Mouse (Mus musculus): ENCODE measurements at regions not wholly inside any gene's neighbourhood (a gene's known extent, or its start where the extent isn't known, plus 50 kb on each side); places are given as distances from the start of the nearest gene placed in this dataset.

GRCm38 (mm10) chr8:89516602-89517001, 472.6 kb upstream of the Sall1 start:
- no peak overlapping the region for H3K9ac ChIP-seq (ENCODE audit: low read depth, low read length)
- H3K27ac ChIP-seq (replicated peaks; ENCODE audit: insufficient read depth, low read depth, low read length) = no peak overlapping the region
- H3K36me3 ChIP-seq (ENCODE audit: control insufficient read depth, insufficient read depth, low read length) = no peaks in the 10 kb centered on the region
- peaks cover 8% of the 10 kb centered on the region for H3K27me3 ChIP-seq (ENCODE audit: control insufficient read depth, insufficient read depth, low read length)
- no peaks in the 10 kb centered on the region for H3K79me2 ChIP-seq (ENCODE audit: control insufficient read depth, insufficient read depth, low read length)
- peak; percentile 28 for DNase-seq (ENCODE audit: extremely low read depth, low read depth, low spot score)
- 33% methylated on average over 2 of the region's 2 CpGs for WGBS
- no peak for TF ChIP-seq POLR2A (IDR thresholded peaks at IDR 0.05; ENCODE audit: extremely low read depth, insufficient read depth, low read length)
- TF ChIP-seq CTCF (IDR thresholded peaks at IDR 0.05; ENCODE audit: low read depth, low read length) = no peak
- no peaks in the 10 kb centered on the region for H3K4me1 ChIP-seq (ENCODE audit: control insufficient read depth, insufficient read depth, low read length)
- no peak overlapping the region for H3K4me3 ChIP-seq (ENCODE audit: insufficient read depth, low read depth, low read length)

- no peaks in the 10 kb centered on the region for H3K4me1 ChIP-seq (ENCODE audit: control insufficient read depth, insufficient read depth, low read length)
- no peak overlapping the region for H3K27ac ChIP-seq (replicated peaks; ENCODE audit: insufficient read depth, low read depth, low read length)
- H3K79me2 ChIP-seq (ENCODE audit: control insufficient read depth, insufficient read depth, low read length) = no peaks in the 10 kb centered on the region
- no peaks in the 10 kb centered on the region for H3K36me3 ChIP-seq (ENCODE audit: control insufficient read depth, insufficient read depth, low read length)
- 91% methylated on average over 3 of the region's 3 CpGs for WGBS
- peaks cover 11% of the 10 kb centered on the region for H3K27me3 ChIP-seq (ENCODE audit: control insufficient read depth, insufficient read depth, low read length)
- TF ChIP-seq POLR2A (IDR thresholded peaks at IDR 0.05; ENCODE audit: extremely low read depth, insufficient read depth, low read length) (no peak), CTCF (IDR thresholded peaks at IDR 0.05; ENCODE audit: low read depth, low read length) (no peak)
- no peak overlapping the region for H3K9ac ChIP-seq (ENCODE audit: low read depth, low read length)
- DNase-seq (ENCODE audit: extremely low read depth, low read depth, low spot score) = no peak
- H3K4me3 ChIP-seq (ENCODE audit: insufficient read depth, low read depth, low read length) = no peak overlapping the region
Measured at GRCm38 (mm10) chr8:89514270-89514669, 470.3 kb upstream of the Sall1 start.

- H3K4me1 ChIP-seq (ENCODE audit: control insufficient read depth, insufficient read depth, low read length) = no peaks in the 10 kb centered on the region
- H3K27me3 ChIP-seq (ENCODE audit: control insufficient read depth, insufficient read depth, low read length) = peaks cover 5% of the 10 kb centered on the region
- 76% methylated on average over 6 of the region's 6 CpGs for WGBS
- H3K79me2 ChIP-seq (ENCODE audit: control insufficient read depth, insufficient read depth, low read length) = no peaks in the 10 kb centered on the region
- no peak for DNase-seq (ENCODE audit: extremely low read depth, low read depth, low spot score)
- H3K9ac ChIP-seq (ENCODE audit: low read depth, low read length) = no peak overlapping the region
- TF ChIP-seq CTCF (IDR thresholded peaks at IDR 0.05; ENCODE audit: low read depth, low read length) = no peak
- no peak for TF ChIP-seq POLR2A (IDR thresholded peaks at IDR 0.05; ENCODE audit: extremely low read depth, insufficient read depth, low read length)
- H3K36me3 ChIP-seq (ENCODE audit: control insufficient read depth, insufficient read depth, low read length) = no peaks in the 10 kb centered on the region
- H3K4me3 ChIP-seq (ENCODE audit: insufficient read depth, low read depth, low read length) = no peak overlapping the region
- no peak overlapping the region for H3K27ac ChIP-seq (replicated peaks; ENCODE audit: insufficient read depth, low read depth, low read length)
Measured at GRCm38 (mm10) chr8:89507639-89508038, 463.7 kb upstream of the Sall1 start.

- Histone ChIP-seq H3K27ac (replicated peaks; ENCODE audit: insufficient read depth, low read depth, low read length) (no peak overlapping the region), H3K27me3 (ENCODE audit: control insufficient read depth, insufficient read depth, low read length) (no peaks in the 10 kb centered on the region), H3K9ac (ENCODE audit: low read depth, low read length) (no peak overlapping the region), H3K4me1 (ENCODE audit: control insufficient read depth, insufficient read depth, low read length) (no peaks in the 10 kb centered on the region), H3K79me2 (ENCODE audit: control insufficient read depth, insufficient read depth, low read length) (no peaks in the 10 kb centered on the region), H3K4me3 (ENCODE audit: insufficient read depth, low read depth, low read length) (no peak overlapping the region), H3K36me3 (ENCODE audit: control insufficient read depth, insufficient read depth, low read length) (no peaks in the 10 kb centered on the region)
- no peak for TF ChIP-seq CTCF (IDR thresholded peaks at IDR 0.05; ENCODE audit: low read depth, low read length)
- TF ChIP-seq POLR2A (IDR thresholded peaks at IDR 0.05; ENCODE audit: extremely low read depth, insufficient read depth, low read length) = no peak
- DNase-seq (ENCODE audit: extremely low read depth, low read depth, low spot score) = no peak
- WGBS = 86% methylated on average over 4 of the region's 4 CpGs
Measured at GRCm38 (mm10) chr8:89503545-89504234, 459.7 kb upstream of the Sall1 start.

GRCm38 (mm10) chr8:89503030-89503429, 459.1 kb upstream of the Sall1 start:
- no peaks in the 10 kb centered on the region for H3K79me2 ChIP-seq (ENCODE audit: control insufficient read depth, insufficient read depth, low read length)
- WGBS = 90% methylated on average over 6 of the region's 6 CpGs
- H3K27ac ChIP-seq (replicated peaks; ENCODE audit: insufficient read depth, low read depth, low read length) = no peak overlapping the region
- H3K4me1 ChIP-seq (ENCODE audit: control insufficient read depth, insufficient read depth, low read length) = no peaks in the 10 kb centered on the region
- DNase-seq (ENCODE audit: extremely low read depth, low read depth, low spot score) = no peak
- H3K4me3 ChIP-seq (ENCODE audit: insufficient read depth, low read depth, low read length) = no peak overlapping the region
- no peak overlapping the region for H3K9ac ChIP-seq (ENCODE audit: low read depth, low read length)
- H3K27me3 ChIP-seq (ENCODE audit: control insufficient read depth, insufficient read depth, low read length) = no peaks in the 10 kb centered on the region
- no peaks in the 10 kb centered on the region for H3K36me3 ChIP-seq (ENCODE audit: control insufficient read depth, insufficient read depth, low read length)
- TF ChIP-seq POLR2A (IDR thresholded peaks at IDR 0.05; ENCODE audit: extremely low read depth, insufficient read depth, low read length) = no peak
- no peak for TF ChIP-seq CTCF (IDR thresholded peaks at IDR 0.05; ENCODE audit: low read depth, low read length)

- no peaks in the 10 kb centered on the region for H3K36me3 ChIP-seq (ENCODE audit: control insufficient read depth, insufficient read depth, low read length)
- 93% methylated on average over 6 of the region's 6 CpGs for WGBS
- no peak overlapping the region for H3K9ac ChIP-seq (ENCODE audit: low read depth, low read length)
- H3K27ac ChIP-seq (replicated peaks; ENCODE audit: insufficient read depth, low read depth, low read length) = no peak overlapping the region
- no peak for DNase-seq (ENCODE audit: extremely low read depth, low read depth, low spot score)
- H3K79me2 ChIP-seq (ENCODE audit: control insufficient read depth, insufficient read depth, low read length) = no peaks in the 10 kb centered on the region
- H3K27me3 ChIP-seq (ENCODE audit: control insufficient read depth, insufficient read depth, low read length) = no peaks in the 10 kb centered on the region
- no peak for TF ChIP-seq POLR2A (IDR thresholded peaks at IDR 0.05; ENCODE audit: extremely low read depth, insufficient read depth, low read length)
- no peak for TF ChIP-seq CTCF (IDR thresholded peaks at IDR 0.05; ENCODE audit: low read depth, low read length)
- no peak overlapping the region for H3K4me3 ChIP-seq (ENCODE audit: insufficient read depth, low read depth, low read length)
- no peaks in the 10 kb centered on the region for H3K4me1 ChIP-seq (ENCODE audit: control insufficient read depth, insufficient read depth, low read length)
Measured at GRCm38 (mm10) chr8:89501756-89502155, 457.8 kb upstream of the Sall1 start.
